Mouse (Mus musculus) G1E (cell line): ENCODE measurements around the gene Arpc4.

Experiments used
- CTCF ChIP-seq: IDR thresholded peaks from 2 replicates; pipeline ENCODE4 v1.5.1; 2012; ENCODE audit warnings: low read depth, low read length, inconsistent platforms, mixed read lengths
- GATA1 ChIP-seq: IDR thresholded peaks from 2 replicates; pipeline ENCODE4 v1.6.1; 2012; ENCODE audit warnings: borderline replicate concordance, low read length, inconsistent platforms, mixed read lengths
- POLR2AphosphoS5 ChIP-seq: IDR thresholded peaks from 2 replicates; pipeline ENCODE4 v1.6.1; 2012; ENCODE audit warnings: low read depth, low read length, inconsistent platforms; ENCODE audit not compliant: insufficient replicate concordance
- TAL1 ChIP-seq: conservative IDR thresholded peaks from 2 replicates; pipeline ENCODE4 v1.6.1; 2012; ENCODE audit warnings: low read depth, low read length, inconsistent platforms, mixed read lengths

DNA sequence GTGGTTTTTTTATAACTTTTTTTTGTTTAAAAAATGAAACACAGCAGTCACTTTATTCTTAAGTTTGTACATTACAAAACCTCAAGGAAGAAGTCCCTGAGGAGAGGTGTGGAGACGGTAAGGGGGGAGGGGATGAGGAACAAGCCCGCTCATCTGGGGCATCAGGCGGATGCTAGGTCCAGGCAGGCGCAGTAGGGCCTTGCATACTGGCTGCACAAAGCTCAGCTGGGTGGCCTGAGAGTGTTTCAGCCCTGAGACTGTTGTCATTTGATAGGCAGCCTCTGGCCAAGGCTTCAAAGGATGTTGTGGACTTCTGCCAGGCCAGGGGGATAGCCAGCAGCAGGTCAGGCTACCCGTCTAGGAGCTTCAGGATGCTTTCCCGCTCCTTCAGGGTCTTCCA lies 11.3 kb upstream of the Arpc4 start:
- TF ChIP-seq CTCF: no peak
- TF ChIP-seq TAL1: no peak
- TF ChIP-seq POLR2AphosphoS5: no peak
- TF ChIP-seq GATA1: no peak
